Mouse (Mus musculus) G1E (cell line): ENCODE data around the gene Mrvi1. TPM values are rescaled to one million over a fixed set of nuclear protein-coding genes. Genes with fewer than 3 reads are reported as not detected.

Experiments
- ATAC-seq: 2 replicates; pipeline ENCODE4 v1.8.0; 2016; ENCODE audit warnings: mild to moderate bottlenecking; ENCODE audit not compliant: insufficient number of reproducible peaks, poor library complexity, low FRiP score, severe bottlenecking; ENCODE audit errors: extremely low read depth
- DNase-seq: peaks from one replicate; pipeline ENCODE4 v3.0.0; 2012; ENCODE audit warnings: low spot score
- H3K27me3 ChIP-seq: 2 replicates; pipeline ENCODE4 v1.6.1; 2012; ENCODE audit warnings: mild to moderate bottlenecking, low read length, inconsistent platforms; ENCODE audit not compliant: insufficient read depth
- H3K36me3 ChIP-seq: replicated peaks from 2 replicates; pipeline ENCODE3; 2012; ENCODE audit warnings: mild to moderate bottlenecking, inconsistent platforms
- H3K4me1 ChIP-seq: 2 replicates; pipeline ENCODE4 v1.6.1; 2012; ENCODE audit warnings: low read depth, low read length, inconsistent platforms, mixed read lengths; ENCODE audit not compliant: insufficient read depth
- H3K4me3 ChIP-seq: 2 replicates; pipeline ENCODE4 v1.5.1; 2012; ENCODE audit warnings: low read depth, mild to moderate bottlenecking, inconsistent platforms, low read length, moderate library complexity, mixed read lengths
- H3K9me3 ChIP-seq: replicated peaks from 2 replicates; pipeline ENCODE4 v1.6.1; 2012; ENCODE audit warnings: inconsistent platforms
- CTCF ChIP-seq: IDR thresholded peaks from 2 replicates; pipeline ENCODE4 v1.5.1; 2012; ENCODE audit warnings: low read depth, low read length, inconsistent platforms, mixed read lengths
- GATA1 ChIP-seq: IDR thresholded peaks from 2 replicates; pipeline ENCODE4 v1.6.1; 2012; ENCODE audit warnings: borderline replicate concordance, low read length, inconsistent platforms, mixed read lengths
- GATA2 ChIP-seq: IDR thresholded peaks from 2 replicates; pipeline ENCODE4 v1.6.1; 2012; ENCODE audit warnings: low read depth, low read length, inconsistent platforms, borderline replicate concordance
- POLR2AphosphoS5 ChIP-seq: IDR thresholded peaks from 2 replicates; pipeline ENCODE4 v1.6.1; 2012; ENCODE audit warnings: low read depth, low read length, inconsistent platforms; ENCODE audit not compliant: insufficient replicate concordance
- TAL1 ChIP-seq: conservative IDR thresholded peaks from 2 replicates; pipeline ENCODE4 v1.6.1; 2012; ENCODE audit warnings: low read depth, low read length, inconsistent platforms, mixed read lengths
- polyA plus RNA-seq: library from polyadenylated mRNA; stranded (reverse); fragments of >175 nt; gene quantifications from 2 replicates; pipeline ENCODE4 v1.2.3, GENCODE M21; 2012
- total RNA-seq, 2 experiments: library from RNA; stranded (forward) in 1 of 2; stranded (reverse) in 1 of 2; fragments of 200-1000 nt in 1 of 2; fragments of >200 nt in 1 of 2; fragmentation: Nextera tagmentation in 1 of 2; gene quantifications; 2 replicates each; pipeline ENCODE4 v1.2.3; 2014 to 2017

Gene Mrvi1
- total and polyA plus RNA-seq, 3 experiments = 0.04 to 0.11 TPM; not detected in 1

- Histone ChIP-seq H3K9me3 (no peaks in the 10 kb centered on the region), H3K4me1 (no peaks in the 10 kb centered on the region), H3K27me3 (peaks cover 44% of the 10 kb centered on the region), H3K36me3 (no peaks in the 10 kb centered on the region), H3K4me3 (no peak overlapping the region)
- no peak for DNase-seq
- no peak for ATAC-seq
- no peak for TF ChIP-seq TAL1
- no peak for TF ChIP-seq POLR2AphosphoS5
- no peak for TF ChIP-seq GATA1
- TF ChIP-seq GATA2 = no peak
- TF ChIP-seq CTCF = no peak
Measured at GRCm38 (mm10) chr7:110867116-110867515, 115.1 kb downstream of the Mrvi1 start.

GRCm38 (mm10) chr7:110866021-110866420 lies 116.2 kb downstream of the Mrvi1 start:
- TF ChIP-seq POLR2AphosphoS5 (no peak), GATA2 (no peak), GATA1 (no peak), TAL1 (no peak), CTCF (no peak)
- Histone ChIP-seq H3K36me3 (no peaks in the 10 kb centered on the region), H3K9me3 (no peaks in the 10 kb centered on the region), H3K4me3 (no peak overlapping the region), H3K27me3 (peaks cover 42% of the 10 kb centered on the region), H3K4me1 (no peaks in the 10 kb centered on the region)
- DNase-seq = no peak
- ATAC-seq = no peak

DNA sequence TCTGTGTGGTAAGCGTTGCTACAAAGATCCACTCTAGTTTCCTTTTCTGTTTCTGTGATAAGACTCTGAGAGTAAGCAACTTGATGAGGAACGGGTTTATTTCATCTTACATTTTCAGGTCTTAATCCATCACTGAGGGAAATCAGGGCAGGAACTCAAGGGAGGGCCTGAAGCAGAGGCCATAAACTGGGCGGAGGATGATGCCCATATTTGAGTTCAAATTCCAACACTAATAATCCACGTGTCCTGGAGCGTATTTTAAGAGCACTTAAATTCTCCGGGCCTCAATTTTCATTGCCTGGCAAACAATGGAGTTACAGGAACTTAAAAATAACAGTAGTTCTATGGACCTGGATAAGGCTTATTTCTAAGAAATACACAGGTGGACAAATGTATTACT lies 116.7 kb downstream of the Mrvi1 start:
- no peaks in the 10 kb centered on the region for H3K4me1 ChIP-seq
- TF ChIP-seq POLR2AphosphoS5 = no peak
- no peaks in the 10 kb centered on the region for H3K36me3 ChIP-seq
- DNase-seq = no peak
- H3K9me3 ChIP-seq = no peaks in the 10 kb centered on the region
- no peak overlapping the region for H3K4me3 ChIP-seq
- H3K27me3 ChIP-seq = peaks cover 40% of the 10 kb centered on the region
- no peak for ATAC-seq

DNA sequence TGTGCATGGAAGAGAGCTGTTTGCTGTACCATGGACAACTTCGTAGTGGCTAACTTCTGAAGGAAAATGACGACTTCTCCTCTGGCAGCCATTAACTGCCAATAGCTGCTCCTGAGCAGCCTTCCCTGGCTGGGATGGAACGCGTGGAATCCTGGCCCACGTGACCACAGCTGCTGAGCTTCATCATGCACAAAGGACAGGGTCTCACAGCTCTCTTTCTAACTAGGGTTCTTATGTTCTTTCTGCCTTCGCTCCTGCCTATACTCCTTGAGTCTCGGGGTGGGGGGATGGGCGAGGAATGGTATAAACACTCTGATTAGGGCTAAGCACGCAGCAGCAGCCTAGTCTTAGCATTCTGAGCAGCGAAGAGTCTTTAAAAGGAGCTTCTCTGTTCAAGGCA lies 117.2 kb downstream of the Mrvi1 start:
- TF ChIP-seq POLR2AphosphoS5 (no peak), CTCF (no peak), GATA2 (no peak), TAL1 (no peak), GATA1 (no peak)
- Histone ChIP-seq H3K27me3 (peaks cover 36% of the 10 kb centered on the region), H3K4me3 (no peak overlapping the region), H3K9me3 (no peaks in the 10 kb centered on the region), H3K36me3 (no peaks in the 10 kb centered on the region), H3K4me1 (no peaks in the 10 kb centered on the region)
- DNase-seq = no peak
- no peak for ATAC-seq

DNA sequence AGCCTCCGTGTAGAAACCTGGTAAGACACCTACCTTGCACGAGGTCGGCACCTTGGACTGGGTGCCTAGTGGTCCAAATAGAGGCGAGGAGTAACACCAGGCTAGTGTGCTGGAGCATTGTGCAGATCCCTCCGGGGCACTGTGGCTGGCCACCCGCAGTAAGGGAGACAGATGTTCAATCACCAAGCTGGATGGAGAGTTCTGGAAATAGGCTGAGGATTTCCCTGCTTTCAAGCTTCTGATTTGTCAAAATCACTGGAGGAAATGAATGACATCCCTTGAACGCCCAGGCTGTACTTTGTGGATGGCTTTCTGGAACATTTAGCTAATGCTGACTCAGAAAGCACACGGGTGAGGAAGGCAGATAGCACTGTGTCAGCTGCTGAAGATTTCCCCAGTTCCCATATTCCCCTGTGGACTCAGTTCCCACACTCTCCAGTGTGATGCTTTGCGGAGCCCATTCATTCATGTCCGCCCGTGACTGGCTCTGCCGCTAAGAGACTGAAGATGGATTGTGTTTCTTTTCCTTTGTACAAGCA lies 119.4 kb downstream of the Mrvi1 start, which contains the start of gene Lyve1:
Lyve1 (minus strand) TSS at position 489 of the 539 bp plus-strand sequence.
- ATAC-seq (no peak), DNase-seq (no peak)
- no peak within 1 kb of the TSS for H3K4me3 ChIP-seq

DNA sequence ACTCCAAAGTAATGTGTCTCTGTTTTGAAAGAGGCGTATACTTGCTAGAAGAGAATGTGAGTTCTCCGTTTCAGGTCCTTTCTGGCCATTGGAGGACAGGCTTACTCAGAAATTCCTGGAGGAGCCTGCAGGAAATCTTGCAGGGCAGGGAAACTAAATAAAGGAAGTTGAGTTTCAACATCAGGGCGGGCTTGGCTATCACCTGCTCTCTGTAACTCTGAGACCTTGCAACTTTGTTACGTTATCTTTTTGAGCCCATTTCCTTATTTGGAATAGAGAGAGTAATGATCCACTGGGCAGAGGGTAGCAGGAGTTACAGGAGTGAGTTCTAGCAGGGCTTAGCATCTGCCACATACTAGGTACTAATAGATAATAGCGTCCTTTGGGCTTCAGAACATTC lies 122.1 kb downstream of the Mrvi1 start:
- Histone ChIP-seq H3K36me3 (no peaks in the 10 kb centered on the region), H3K4me3 (no peak overlapping the region), H3K27me3 (peaks cover 24% of the 10 kb centered on the region), H3K4me1 (no peaks in the 10 kb centered on the region), H3K9me3 (no peaks in the 10 kb centered on the region)
- ATAC-seq (no peak), DNase-seq (no peak)
- no peak for TF ChIP-seq POLR2AphosphoS5
- TF ChIP-seq CTCF = no peak
- TF ChIP-seq TAL1 = no peak
- TF ChIP-seq GATA1 = no peak
- TF ChIP-seq GATA2 = no peak

More for the DNA sequence above, 119.4 kb downstream of the Mrvi1 start, which contains the start of gene Lyve1:
- Histone ChIP-seq H3K27me3 (peaks cover 31% of the 10 kb centered on the region), H3K36me3 (no peaks in the 10 kb centered on the region), H3K9me3 (no peaks in the 10 kb centered on the region), H3K4me1 (no peaks in the 10 kb centered on the region)
- no peak for TF ChIP-seq TAL1
- TF ChIP-seq CTCF = no peak
- no peak for TF ChIP-seq GATA1
- TF ChIP-seq GATA2 = no peak
- TF ChIP-seq POLR2AphosphoS5 = no peak
